Mouse (Mus musculus): ENCODE results near the gene Plekhm2.

DNA sequence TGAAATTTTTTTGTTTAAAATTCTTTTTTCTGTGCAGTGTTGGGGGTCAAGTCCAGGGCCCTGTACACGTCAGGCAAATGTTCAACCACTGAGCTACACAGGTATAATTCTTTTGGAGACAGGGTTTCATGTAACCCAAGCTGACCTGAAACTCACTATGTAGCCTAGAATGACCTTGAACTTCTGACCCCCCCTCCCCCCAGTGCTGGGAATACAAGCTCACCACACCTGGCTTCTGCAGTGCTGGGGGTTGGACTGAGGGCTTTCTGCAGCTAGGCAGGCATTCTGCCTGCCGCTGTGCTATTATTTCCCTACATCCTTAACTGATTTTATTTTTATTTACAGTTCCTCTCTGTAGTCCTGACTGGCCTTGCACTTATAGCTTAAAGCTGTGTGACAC lies 14.3 kb upstream of the Plekhm2 start:
- no peak for TF ChIP-seq EP300 (optimal IDR thresholded peaks at IDR 0.05)
- TF ChIP-seq CTCF (IDR thresholded peaks at IDR 0.05; ENCODE audit: low read depth): no peak

All from stomach, postnatal 0 days (tissue).